Mouse (Mus musculus) heart, adult 2 months (tissue): Measurements from ENCODE around the gene Etfb. TPM values are rescaled to one million over a fixed set of nuclear protein-coding genes. Genes with fewer than 3 reads are reported as not detected.

Experiments
- DNase-seq, 2 experiments: peaks; one replicate each; pipeline ENCODE4 v3.0.0; 2021
- H3K27ac ChIP-seq: fragments of 200-600 bp; 2 replicates; pipeline ENCODE4 v1.8.1; 2022
- H3K27me3 ChIP-seq: fragments of 200-500 bp; 2 replicates; pipeline ENCODE4 v1.6.1; 2012; ENCODE audit warnings: mild to moderate bottlenecking, low read length, inconsistent platforms, mixed read lengths; ENCODE audit not compliant: control insufficient read depth, insufficient read depth
- H3K36me3 ChIP-seq: fragments of 200-500 bp; 2 replicates; pipeline ENCODE4 v1.6.1; 2012; ENCODE audit warnings: low read length, inconsistent platforms; ENCODE audit not compliant: control insufficient read depth, insufficient read depth
- H3K4me1 ChIP-seq: fragments of 200-500 bp; 2 replicates; pipeline ENCODE4 v1.6.1; 2011; ENCODE audit warnings: low read length; ENCODE audit not compliant: control insufficient read depth, insufficient read depth
- H3K4me3 ChIP-seq: fragments of 200-600 bp; 2 replicates; pipeline ENCODE4 v1.8.1; 2022
- H3K79me2 ChIP-seq: fragments of 200-500 bp; replicated peaks from 2 replicates; pipeline ENCODE4 v1.6.1; 2012; ENCODE audit warnings: mild to moderate bottlenecking, inconsistent platforms, low read length, moderate library complexity, mixed read lengths; ENCODE audit not compliant: control insufficient read depth, insufficient read depth
- H3K9ac ChIP-seq: fragments of 200-500 bp; 2 replicates; pipeline ENCODE4 v1.6.1; 2012; ENCODE audit warnings: low read depth, mild to moderate bottlenecking, control low read depth, inconsistent platforms, low read length, mixed read lengths
- CTCF ChIP-seq: fragments of 200-600 bp; IDR thresholded peaks from 2 replicates; pipeline ENCODE4 v1.8.1; 2022; ENCODE audit warnings: antibody characterized with exemption, mild to moderate bottlenecking, moderate library complexity
- EP300 ChIP-seq: fragments of 200-500 bp; IDR thresholded peaks from 2 replicates; pipeline ENCODE4 v1.6.1; 2011; ENCODE audit warnings: low read depth, low read length, control low read depth; ENCODE audit not compliant: insufficient read depth
- POLR2A ChIP-seq: fragments of 200-500 bp; IDR thresholded peaks from 2 replicates; pipeline ENCODE4 v1.6.1; 2011; ENCODE audit warnings: mild to moderate bottlenecking, low read depth, low read length, control low read depth; ENCODE audit not compliant: insufficient read depth
- WGBS: fragments of 180-500 bp; shearing (Covaris S2); methylation state at CpG from one replicate; pipeline ENCODE4 v1.1.7; 2018; 5-methylcytosine and 5-hydroxymethylcytosine counted together
- intact Hi-C: fragments of 180-260 bp; cut with DNase I; formaldehyde crosslinking; loops from one replicate; pipeline ENCODE4 v1.15.1; 2025
- polyA plus RNA-seq: library from polyadenylated mRNA; depleted of rRNA; stranded (reverse); fragments of >200 nt; gene quantifications from 2 replicates; pipeline ENCODE4 v1.2.3, GENCODE M21; 2012
- total RNA-seq, 2 experiments: library from RNA; stranded (reverse); gene quantifications; 2 replicates each; pipeline ENCODE4 v1.2.3; 2021

Gene Etfb
- total and polyA plus RNA-seq, 3 experiments = 731 to 1,384 (median 1,250) TPM

- Histone ChIP-seq H3K9ac (no peak overlapping the region), H3K27me3 (no peaks in the 10 kb centered on the region), H3K4me1 (no peaks in the 10 kb centered on the region), H3K4me3 (no peak overlapping the region), H3K79me2 (no peaks in the 10 kb centered on the region), H3K36me3 (no peaks in the 10 kb centered on the region), H3K27ac (no peak overlapping the region)
- DNase-seq = no peak
- TF ChIP-seq POLR2A = no peak
- TF ChIP-seq CTCF = no peak
- TF ChIP-seq EP300 = no peak
- 84% methylated on average over 5 of the region's 5 CpGs for WGBS
- intact Hi-C loops = no loop called here
Measured at GRCm38 (mm10) chr7:43434676-43435075, 9.2 kb upstream of the Etfb start.

GRCm38 (mm10) chr7:43436341-43437255 lies 7.3 kb upstream of the Etfb start, which contains the start of gene Nkg7:
TSS of gene Nkg7 (plus strand) at chr7:43437073.
- Histone ChIP-seq H3K27me3 (no peaks in the 10 kb centered on the region), H3K4me1 (no peaks in the 10 kb centered on the region), H3K36me3 (no peaks in the 10 kb centered on the region), H3K27ac (no peak within 1 kb of the TSS), H3K9ac (no peak within 1 kb of the TSS), H3K4me3 (no peak within 1 kb of the TSS), H3K79me2 (no peaks in the 10 kb centered on the region)
- TF ChIP-seq CTCF = no peak
- TF ChIP-seq POLR2A = no peak
- TF ChIP-seq EP300 = no peak
- WGBS = 70% methylated on average over 10 of the region's 10 CpGs
- no peak for DNase-seq
- intact Hi-C loops = no loop called here

- WGBS = 71% methylated on average over 4 of the region's 4 CpGs
- Histone ChIP-seq H3K9ac (no peak overlapping the region), H3K4me3 (no peak overlapping the region), H3K36me3 (no peaks in the 10 kb centered on the region), H3K27ac (no peak overlapping the region), H3K4me1 (no peaks in the 10 kb centered on the region), H3K79me2 (no peaks in the 10 kb centered on the region), H3K27me3 (no peaks in the 10 kb centered on the region)
- no peak for TF ChIP-seq EP300
- TF ChIP-seq POLR2A = no peak
- no peak for TF ChIP-seq CTCF
- intact Hi-C loops = no loop called here
- DNase-seq = no peak
Measured at GRCm38 (mm10) chr7:43438611-43439010, 5.3 kb upstream of the Etfb start.

GRCm38 (mm10) chr7:43440482-43440881 lies 3.4 kb upstream of the Etfb start, which contains the start of gene Cldnd2:
TSS of gene Cldnd2 (plus strand) at chr7:43440782.
- DNase-seq = no peak

GRCm38 (mm10) chr7:43441071-43441470 lies 2.8 kb upstream of the Etfb start:
- H3K4me3 ChIP-seq = no peak overlapping the region
- no peaks in the 10 kb centered on the region; the same call in 1 of the 2 replicates for H3K4me1 ChIP-seq
- no peak for TF ChIP-seq EP300
- TF ChIP-seq CTCF = no peak
- TF ChIP-seq POLR2A = no peak
- intact Hi-C loops = loop anchor here (5.0 kb wide), 2 partner anchors 129 to 231 kb away; partner anchors contain the start of genes Ctu1 and Zfp715
- 91% methylated on average over 3 of the region's 3 CpGs for WGBS
- H3K27ac ChIP-seq = no peak overlapping the region
- H3K27me3 ChIP-seq = no peaks in the 10 kb centered on the region
- DNase-seq = no peak
- no peaks in the 10 kb centered on the region for H3K36me3 ChIP-seq
- H3K9ac ChIP-seq = no peak overlapping the region
- no peaks in the 10 kb centered on the region for H3K79me2 ChIP-seq

More at GRCm38 (mm10) chr7:43440482-43440881, 3.4 kb upstream of the Etfb start, which contains the start of gene Cldnd2:
- Histone ChIP-seq H3K9ac (no peak within 1 kb of the TSS), H3K36me3 (no peaks in the 10 kb centered on the region), H3K27ac (no peak within 1 kb of the TSS), H3K4me3 (no peak within 1 kb of the TSS), H3K79me2 (no peaks in the 10 kb centered on the region), H3K27me3 (no peaks in the 10 kb centered on the region), H3K4me1 (no peaks in the 10 kb centered on the region; the same call in 1 of the 2 replicates)
- intact Hi-C loops = loop anchor here (5.0 kb wide), 2 partner anchors 128 to 232 kb away; partner anchors contain the start of genes Ctu1 and Zfp715
- 80% methylated on average over 6 of the region's 6 CpGs for WGBS
- TF ChIP-seq POLR2A = no peak
- TF ChIP-seq EP300 = no peak
- TF ChIP-seq CTCF = no peak

GRCm38 (mm10) chr7:43442684-43443083 lies 1.2 kb upstream of the Etfb start:
- peaks cover under 1% of the 10 kb centered on the region; the same call in 1 of the 2 replicates for H3K4me1 ChIP-seq
- peak overlapping the region; percentile 98 for H3K27ac ChIP-seq
- H3K27me3 ChIP-seq = no peaks in the 10 kb centered on the region
- DNase-seq = no peak
- intact Hi-C loops = loop anchor here (5.0 kb wide), 2 partner anchors 130 to 230 kb away; partner anchors contain the start of genes Ctu1 and Zfp715
- peak overlapping the region; percentile 55 for H3K4me3 ChIP-seq
- no peak for TF ChIP-seq EP300
- no peak for TF ChIP-seq CTCF
- no peak for TF ChIP-seq POLR2A
- H3K79me2 ChIP-seq = no peaks in the 10 kb centered on the region
- WGBS = 30% methylated on average over 9 of the region's 9 CpGs
- no peaks in the 10 kb centered on the region for H3K36me3 ChIP-seq
- peak overlapping the region; percentile 70 for H3K9ac ChIP-seq
